Mouse (Mus musculus) cortical plate, adult 2 months (tissue): Measurements from ENCODE around the gene Rasgrp2.

Experiments
- CTCF ChIP-seq: fragments of 200-500 bp; IDR thresholded peaks from 2 replicates; pipeline ENCODE4 v1.5.1; 2011; ENCODE audit warnings: mild to moderate bottlenecking, control low read depth, low read length; ENCODE audit not compliant: insufficient read depth; ENCODE audit errors: extremely low read depth
- POLR2A ChIP-seq: fragments of 200-500 bp; IDR thresholded peaks from 2 replicates; pipeline ENCODE4 v1.6.1; 2011; ENCODE audit warnings: mild to moderate bottlenecking, low read length, control low read depth; ENCODE audit not compliant: insufficient read depth; ENCODE audit errors: extremely low read depth

DNA sequence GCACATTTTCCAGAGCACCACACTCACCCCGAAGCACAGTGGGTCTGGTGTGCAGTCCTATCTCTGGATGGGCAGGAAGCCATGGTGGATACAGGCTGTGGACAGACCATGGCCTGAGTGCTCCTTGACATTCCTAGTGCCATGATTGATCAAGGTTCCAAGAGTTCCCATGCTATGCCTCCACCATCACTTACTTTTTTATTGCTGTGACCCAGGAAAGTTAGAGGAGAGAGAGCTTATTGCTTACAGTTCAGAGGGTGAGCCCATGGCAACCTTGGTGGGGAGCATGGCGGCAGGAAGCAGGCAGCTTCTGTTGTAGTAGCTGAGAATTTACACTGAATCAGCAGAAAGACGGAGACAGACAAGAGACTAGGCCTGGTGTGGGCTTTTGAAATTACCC is 37.8 kb upstream of the Rasgrp2 start:
- TF ChIP-seq CTCF (no peak), POLR2A (no peak)
